Mouse (Mus musculus) neutrophil, adult 5-6 weeks (primary cell): ENCODE data around the gene Mvb12a. TPM values are rescaled to one million over a fixed set of nuclear protein-coding genes. Genes with fewer than 3 reads are reported as not detected.
"Not testable (repeated sequence)": the region's sequence is repeated elsewhere in the genome, so short reads cannot be mapped to it uniquely, and the experiment has no call there.

ENCODE experiments used
- ATAC-seq: fragments of 151-379, 151-347 bp; 2 replicates; pipeline ENCODE4 v1.8.0; 2017; ENCODE audit warnings: mild to moderate bottlenecking, moderate TSS enrichment; ENCODE audit not compliant: insufficient number of reproducible peaks, poor library complexity, low FRiP score, severe bottlenecking; ENCODE audit errors: extremely low read depth
- total RNA-seq: library from RNA; stranded (forward); fragments of 200-1000 nt; gene quantifications from 2 replicates; pipeline ENCODE4 v1.2.3, GENCODE M21; 2017

The Mvb12a gene
- total RNA-seq, 1 experiment from 2014 or later: 35.4 TPM

DNA sequence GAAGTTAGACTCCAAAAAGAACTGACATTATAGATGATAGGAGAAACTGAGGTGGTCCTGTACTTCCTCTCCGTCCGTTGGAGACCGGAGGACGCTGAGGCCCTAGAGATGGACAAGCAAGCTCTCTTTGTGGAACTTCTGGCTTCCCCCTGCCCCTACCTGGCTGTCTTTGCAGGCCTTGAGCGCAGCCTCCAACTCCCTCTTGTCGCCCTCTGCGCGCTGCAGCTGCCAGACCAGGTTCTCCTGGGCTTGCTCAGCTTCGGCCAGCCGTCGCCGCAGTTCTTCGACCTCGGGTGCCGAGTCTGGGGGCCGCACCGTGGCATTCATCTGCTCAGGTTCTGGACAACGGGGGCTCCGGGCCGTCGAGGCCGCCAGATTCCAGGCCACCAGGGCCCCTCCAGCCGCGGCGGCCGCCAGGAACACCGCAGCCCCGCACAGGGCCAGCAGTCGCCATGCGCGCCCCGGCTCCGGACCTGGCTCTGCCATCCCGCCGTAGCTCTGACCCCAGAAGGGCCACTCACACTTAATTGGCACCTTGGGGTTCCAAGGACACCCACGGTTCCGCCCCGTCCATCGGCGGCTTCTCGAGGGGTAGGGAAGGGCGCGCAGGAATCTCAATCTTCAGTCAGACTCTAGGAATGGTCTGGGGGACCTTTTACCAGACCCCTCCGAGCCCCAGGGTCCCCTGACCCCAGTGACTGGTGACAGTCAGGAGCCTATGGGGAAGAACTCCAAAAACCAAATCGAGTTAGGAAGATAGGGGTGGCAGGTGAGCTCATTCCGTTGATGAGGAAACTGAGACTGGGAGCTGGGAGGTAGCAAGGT, 17.3 kb upstream of the Mvb12a start, which contains the start of gene Ccdc194:
Gene Ccdc194 (minus strand): TSS at position 486 of the 825 bp plus-strand sequence.
- no peak for ATAC-seq

DNA sequence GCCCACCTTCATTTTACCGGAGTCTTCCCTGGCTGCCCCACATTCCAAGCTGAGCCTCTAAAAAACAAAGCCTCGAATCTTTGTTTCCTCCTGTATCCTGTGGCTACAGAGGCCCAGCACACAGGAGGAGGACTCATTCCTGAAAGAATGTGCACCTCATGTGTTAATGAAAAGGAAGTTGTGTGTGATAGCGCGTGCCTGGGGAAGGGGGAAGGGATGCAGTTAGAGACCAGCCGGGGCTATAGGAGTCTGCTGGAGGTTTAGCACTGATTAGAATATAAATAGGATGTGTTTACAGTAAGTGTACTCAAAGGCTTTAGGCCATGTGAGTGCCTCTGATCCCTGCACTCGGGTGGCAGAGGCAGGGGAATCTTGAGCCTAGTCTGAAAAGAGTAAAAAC, 16.4 kb upstream of the Mvb12a start:
- no peak for ATAC-seq

DNA sequence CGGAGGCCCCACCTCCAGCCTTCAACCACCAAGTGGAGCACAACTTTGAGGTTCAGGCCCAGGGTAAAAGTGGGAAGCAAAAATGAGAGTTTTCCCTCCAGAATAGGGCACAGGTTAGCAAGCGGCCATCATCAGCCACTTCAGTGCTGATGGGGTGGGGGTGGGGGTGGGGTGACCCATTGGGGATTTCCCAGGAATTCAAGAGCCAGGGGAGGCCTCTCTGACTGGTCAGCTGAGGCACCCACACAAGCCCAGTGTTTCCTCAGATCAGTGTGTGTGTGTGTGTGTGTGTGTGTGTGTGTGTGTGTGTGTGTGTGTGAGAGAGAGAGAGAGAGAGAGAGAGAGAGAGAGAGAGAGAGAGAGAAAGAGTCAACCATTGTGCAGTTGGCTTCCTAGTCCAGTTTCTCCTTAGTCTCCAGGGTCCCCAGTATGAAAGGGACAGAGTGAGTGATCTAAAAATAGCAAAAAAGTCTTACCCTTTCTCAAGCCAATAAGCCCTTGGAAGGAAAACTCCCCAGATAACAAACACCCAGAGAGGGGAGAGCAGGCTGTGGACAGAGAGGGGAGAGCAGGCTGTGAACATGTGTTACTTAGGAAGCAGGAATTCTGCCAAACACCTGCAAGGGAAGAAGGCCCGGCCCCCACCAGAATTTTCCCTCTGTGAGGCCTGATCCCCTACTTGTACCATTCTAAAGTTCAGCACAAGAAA, 15.4 kb upstream of the Mvb12a start:
- no peak for ATAC-seq

DNA sequence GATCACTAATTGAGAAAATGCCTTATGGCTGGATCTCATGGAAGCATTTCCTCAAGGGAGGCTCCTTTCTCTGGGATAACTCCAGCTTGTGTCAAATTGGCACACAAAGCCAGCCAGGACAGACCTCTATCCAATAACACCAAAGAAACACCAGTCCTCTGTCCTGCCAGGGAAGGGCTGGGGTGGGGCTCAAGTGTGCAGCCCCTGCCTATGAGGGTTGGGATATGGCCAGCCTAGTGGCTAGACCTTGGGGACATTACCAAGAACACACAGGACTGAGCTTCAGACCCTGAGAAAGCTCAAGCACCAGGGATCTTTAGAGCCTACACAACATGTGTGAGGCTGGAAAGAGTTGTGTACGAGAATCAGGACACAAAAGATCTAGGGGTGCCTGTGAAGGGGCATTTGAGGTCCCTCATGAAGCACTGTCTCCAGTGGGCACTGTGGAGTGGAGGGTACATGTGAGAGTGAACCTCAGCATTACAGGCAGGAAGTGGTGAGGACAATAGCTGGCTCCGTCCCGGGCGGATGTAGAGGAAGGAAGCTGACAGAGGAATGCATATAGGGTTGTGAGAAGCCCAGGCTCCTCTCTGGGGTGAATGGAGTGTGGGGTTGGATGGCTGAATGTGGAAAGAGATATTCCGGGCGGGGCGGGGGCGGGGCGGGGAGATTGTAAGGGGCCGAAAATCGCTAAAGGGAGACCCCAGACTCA, 14.2 kb upstream of the Mvb12a start:
- peak; percentile 48; the same call in 1 of the 2 replicates for ATAC-seq

DNA sequence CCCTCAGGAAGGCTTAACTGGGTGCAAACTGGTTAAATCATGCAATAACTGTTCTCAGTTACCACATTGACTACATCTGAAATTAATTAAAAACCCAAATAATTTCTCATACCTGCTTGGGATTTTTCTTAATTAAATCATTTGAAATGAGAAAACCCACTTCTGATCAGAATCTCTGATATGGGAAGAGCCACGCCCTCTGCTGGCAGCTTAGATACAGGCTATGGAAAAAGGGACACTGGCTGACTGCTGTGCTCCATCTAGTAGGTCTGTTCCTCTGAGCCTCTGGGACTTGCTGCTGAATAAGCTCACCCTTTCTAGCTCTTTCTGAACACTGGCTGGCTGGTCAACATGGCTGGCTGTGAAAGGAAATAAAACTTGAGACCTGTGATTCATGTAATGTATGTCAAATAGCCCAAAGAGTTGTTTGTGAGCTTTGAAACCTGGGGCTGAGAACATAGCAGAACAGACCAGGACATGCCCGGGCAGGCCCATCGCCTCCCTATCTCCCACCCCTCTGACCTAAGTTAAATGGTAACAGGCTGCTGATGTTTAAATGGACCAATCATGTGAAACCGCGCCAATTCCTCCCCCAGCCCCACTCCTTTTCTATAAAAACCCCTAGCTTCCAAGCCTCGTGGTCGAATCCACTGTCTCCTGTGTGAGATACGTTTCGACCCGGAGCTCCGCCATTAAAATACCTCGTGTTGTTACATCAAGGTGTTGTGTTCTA, 11.8 kb upstream of the Mvb12a start:
- not testable (repeated sequence) for ATAC-seq

DNA sequence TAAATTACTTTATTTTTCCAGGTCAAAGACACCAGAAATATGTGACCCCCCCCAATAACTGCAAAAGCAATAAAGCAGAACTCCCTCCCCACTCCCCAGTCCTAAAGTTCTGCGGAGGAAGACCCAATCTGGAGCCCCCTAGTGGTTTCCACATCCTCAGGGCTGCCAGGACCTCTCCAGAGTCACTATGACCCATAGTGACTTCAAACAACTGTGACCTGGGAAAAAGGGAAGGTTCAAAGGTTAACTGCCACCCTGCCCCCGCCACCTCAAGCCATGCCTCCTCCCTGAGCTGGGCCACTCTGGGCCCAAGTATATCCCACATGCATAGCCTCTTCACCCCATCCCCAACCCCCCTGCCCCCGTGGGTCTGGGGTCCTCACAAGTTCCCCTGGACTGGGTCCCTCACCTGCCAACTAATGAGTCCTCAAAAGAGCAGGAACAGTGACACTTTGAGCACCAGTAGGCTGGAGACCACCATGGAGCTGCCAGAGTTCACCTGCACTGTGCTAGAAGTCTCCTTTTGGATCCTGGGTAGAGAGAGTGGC, 8.4 kb upstream of the Mvb12a start:
- no peak for ATAC-seq

DNA sequence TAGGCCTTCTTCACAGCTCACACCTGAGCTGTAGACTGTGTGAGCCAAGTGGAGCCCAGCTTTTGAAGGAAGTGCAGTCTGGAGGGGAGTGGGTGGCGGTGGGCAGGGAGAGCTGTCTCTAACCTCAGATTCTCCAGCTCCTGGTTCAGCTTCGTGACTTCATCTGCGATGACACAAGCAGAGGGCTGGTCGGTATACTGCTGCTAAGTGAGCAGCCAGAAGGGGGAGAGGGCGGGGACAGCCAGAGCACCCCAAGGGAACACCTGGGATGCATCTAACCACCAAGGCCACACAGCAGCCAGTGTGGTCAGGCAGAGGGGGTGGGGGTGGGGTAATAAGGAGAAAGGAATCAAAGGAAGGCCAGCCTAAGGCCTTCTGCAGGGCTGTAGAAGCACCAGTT, 7.1 kb upstream of the Mvb12a start:
- no peak for ATAC-seq

DNA sequence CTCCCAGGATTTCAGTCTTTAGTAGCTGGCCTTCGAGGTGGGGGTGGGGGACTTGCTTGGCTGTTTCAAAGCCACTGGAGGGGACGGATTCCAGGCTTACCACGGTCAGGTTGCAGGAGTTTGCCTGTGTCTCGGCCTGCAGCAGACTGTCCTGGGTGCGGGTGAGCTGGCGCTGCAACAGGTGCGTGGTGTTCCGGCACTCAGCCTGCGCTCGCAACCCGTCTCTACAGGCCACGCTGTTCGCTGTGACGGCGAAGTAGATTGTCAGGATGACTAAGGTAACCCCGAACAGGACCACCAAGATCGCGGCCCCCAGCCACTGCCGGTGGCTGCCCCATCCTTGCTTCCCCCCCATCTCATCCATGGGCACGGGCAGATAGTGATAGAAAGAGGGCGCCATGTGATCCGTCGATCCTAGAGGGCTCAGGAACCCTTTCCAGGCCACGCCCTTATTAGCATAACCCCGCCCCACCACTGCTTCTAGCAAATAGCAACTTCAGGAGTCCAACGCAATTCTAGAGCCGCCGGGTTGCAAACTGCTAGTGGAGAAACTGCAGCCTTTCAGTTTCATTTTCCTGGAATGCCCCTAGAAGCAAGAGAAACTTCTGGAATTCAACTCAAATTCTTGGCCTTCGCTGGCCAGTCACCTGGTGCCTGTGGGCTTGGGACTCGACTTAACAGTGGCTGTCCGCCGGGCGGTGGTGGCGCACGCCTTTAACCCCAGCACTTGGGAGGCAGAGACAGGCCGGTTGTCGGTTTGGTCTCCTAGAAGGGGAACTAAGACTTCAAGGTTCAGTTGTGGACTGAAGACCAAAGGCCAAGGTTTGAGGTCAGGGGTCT, 5.5 kb upstream of the Mvb12a start, which contains the start of gene Bst2:
Gene Bst2 (minus strand): TSS at position 429 of the 840 bp plus-strand sequence.
- ATAC-seq: peak; percentile 87

DNA sequence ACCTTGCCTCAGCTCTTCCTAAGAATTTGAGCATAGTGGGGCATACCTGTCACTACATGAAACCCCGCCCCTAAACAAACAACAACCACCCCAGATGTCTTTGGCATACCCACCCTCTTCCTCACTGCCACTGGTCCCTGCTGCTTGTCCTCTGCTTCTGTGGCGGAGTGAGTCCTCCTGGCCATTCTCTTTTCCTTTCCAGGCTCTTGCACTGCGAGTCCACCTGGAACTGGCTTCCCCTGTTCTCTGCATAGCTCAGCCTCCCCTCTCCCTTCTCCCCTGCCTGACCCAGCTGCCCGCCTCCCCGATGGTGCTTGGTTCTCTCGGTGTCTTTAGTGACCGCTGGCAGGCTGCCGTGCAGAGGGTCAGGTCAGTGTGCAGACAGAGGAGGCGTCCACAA, 1.0 kb downstream of the Mvb12a start:
- ATAC-seq: no peak

DNA sequence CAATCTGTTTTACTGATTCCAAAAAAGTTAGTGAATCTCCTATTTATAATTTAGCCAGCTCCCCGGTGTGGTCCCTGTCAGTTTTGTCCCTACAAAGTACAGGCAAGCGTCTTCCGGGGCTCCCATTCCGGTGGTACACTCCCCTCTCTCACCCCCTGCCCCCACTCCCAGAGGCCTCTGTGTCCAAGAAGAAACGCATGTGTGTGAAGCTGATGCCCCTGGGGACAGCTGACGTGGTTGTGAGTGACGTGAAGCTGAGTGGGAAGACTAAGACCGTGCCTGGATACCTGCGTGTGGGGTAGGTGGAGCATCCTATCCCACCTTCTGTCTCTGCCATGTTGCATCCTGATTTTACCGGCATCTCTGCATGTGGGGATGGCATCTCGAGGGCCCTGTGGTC, 2.3 kb downstream of the Mvb12a start:
- no peak for ATAC-seq

DNA sequence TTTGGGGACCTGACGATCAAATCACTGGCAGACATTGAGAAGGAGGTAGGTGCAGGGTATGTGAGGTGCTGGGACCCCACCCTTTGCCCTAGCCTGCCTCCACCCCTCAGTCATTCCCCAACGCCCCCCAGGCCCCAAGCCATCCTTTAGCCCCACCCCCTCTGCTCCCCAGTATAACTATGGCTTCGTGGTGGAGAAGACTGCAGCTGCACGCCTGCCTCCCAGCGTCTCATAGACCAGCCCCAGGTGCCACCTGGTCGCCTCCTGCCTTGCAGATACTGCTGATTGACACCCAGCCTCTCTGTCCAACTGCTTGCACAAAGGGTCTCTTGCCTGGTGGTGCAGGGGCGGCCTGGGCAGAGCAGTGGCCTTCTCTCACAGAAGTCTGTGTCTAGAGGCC, 4.9 kb downstream of the Mvb12a start:
- ATAC-seq: no peak

DNA sequence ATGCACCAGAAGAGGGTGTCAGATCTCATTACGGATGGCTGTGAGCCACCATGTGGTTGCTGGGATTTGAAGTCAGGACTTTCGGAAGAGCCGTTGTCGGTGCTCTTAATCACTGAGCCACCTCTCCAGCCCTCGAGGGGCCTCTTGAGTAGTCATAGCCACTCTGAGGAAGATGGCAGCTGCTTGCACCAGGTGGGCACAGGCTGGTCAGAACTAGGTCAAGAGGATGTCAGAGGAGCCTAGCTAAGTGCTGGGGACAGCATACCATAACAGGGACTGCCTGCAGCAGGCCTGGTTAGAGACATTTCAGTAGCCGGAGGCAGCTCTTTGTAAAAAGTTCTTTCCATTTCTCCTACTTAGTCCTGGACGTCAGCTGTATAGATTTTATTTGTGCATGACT, 8.0 kb downstream of the Mvb12a start:
- ATAC-seq: no peak

DNA sequence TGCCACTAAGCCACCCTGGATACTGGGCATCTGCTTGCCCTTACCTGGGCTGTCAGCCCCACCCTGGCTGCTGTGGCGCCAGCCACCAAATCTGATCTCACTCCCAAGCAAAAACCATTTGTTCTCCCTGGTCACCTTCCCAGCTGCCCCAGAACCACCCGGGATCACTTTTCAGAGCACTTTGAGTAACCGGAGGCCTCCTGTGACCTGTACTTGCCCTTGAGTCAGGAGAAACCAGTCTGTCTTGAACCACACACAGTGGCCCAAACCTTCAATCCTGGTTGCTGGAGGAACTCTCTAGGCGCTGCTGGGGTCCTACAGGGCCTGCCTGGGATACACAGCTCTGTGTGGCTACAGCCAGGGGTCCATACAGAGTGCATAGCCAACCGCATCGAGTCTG, 10.0 kb downstream of the Mvb12a start:
- no peak for ATAC-seq

DNA sequence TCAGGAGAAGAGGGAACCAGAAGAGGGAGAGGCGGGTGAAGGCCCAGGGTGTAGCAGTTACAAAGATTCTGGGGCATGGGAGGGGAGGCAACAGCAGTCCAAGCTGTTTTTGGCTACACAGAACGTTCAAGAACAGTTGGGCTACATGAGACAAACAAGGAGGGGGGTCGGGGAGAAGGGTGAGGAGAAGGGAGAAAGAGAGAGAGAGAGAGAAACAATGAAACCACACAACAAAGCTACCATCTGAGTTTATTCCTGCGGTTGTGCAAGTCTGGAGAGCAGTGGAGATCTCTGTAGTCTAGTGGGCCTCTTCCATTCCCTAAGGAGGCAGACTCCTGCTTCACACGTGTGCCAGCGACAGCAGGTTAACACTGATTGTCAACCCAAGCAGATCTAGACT, 11.3 kb downstream of the Mvb12a start:
- no peak for ATAC-seq

DNA sequence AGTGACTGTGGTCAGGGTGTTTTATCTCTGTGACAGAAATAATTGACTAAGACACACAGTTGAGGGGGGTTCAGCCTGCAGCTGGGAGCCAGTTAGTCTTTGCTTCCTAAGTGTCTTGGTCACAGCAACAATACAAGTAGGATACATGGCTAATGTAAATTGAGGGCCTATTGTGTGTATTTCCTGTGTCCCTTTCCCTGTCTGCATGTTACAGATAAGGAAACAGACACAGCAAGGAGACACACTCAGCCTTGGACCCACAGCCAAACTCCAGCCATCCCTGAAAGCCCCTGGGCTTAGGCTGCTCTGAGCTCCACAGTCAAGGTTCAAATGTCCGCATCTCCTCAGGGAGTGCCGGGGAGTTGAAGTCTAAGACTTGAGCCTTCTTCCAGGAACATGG, 11.9 kb downstream of the Mvb12a start:
- ATAC-seq: no peak

DNA sequence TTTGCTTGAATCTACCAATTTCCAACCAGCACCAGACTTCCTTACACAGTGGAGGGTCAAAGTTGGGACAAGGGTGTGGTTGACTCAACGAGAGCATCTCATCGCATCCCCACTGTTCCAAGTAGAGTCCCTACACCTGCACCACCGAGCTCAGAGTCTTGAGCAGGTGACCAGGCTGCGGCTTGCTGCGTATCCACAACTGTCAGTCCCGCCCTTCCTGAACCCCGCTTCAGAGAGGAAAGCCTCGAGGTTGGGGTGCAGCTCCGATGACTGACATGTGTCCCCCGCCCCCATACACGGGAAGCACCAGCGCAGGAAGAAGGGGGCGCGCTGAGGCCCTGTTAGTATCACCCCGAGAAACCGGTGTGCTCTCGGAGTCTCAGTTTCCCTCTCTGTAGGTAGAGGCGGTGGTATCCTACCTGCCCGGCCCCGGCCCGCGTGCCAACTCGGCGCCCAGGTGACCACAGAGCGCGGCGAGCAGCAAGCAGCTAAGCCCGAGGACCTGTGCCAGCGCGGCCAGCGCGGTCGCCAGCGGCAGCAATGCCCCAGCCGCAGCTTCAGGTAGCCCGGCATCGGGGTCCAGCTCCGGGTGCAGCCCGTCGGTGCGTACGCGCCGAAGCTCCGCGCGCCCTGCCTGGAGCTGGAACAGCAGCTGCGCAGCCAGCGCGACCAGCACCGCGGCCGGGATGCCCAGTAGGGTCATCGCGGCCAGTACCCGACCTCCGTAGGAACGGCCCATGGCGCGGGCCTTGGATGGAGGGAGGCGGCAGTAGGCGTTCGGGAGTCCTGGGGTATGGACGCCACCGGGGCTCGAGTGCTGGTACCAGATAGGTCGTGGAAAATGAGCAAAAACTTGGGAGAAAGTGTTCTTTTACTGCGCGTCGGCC, 15.6 kb downstream of the Mvb12a start, which contains the start of gene Tmem221:
Gene Tmem221 (minus strand): TSS at position 801 of the 887 bp plus-strand sequence.
- no peak for ATAC-seq
